Mouse (Mus musculus) heart, embryonic 11.5 days (tissue): ENCODE data around the gene Smim12. TPM values are rescaled to one million over a fixed set of nuclear protein-coding genes. Genes with fewer than 3 reads are reported as not detected.
A peak's percentile ranks its signal among the peaks of the same experiment; 100 is the strongest.

Experiments
- ATAC-seq: fragments of 200-750 bp; cut with Nextera tagmentation; replicated peaks from 2 replicates; pipeline ENCODE4 v1.8.0; 2017; ENCODE audit warnings: moderate library complexity; ENCODE audit not compliant: insufficient number of reproducible peaks, low FRiP score, low TSS enrichment
- H3K27ac ChIP-seq: fragments of 300-500 bp; sonication (generic); 2 replicates; pipeline ENCODE4 v1.5.1; 2014; ENCODE audit warnings: mild to moderate bottlenecking, low read depth, low read length
- H3K27me3 ChIP-seq: fragments of 300-500 bp; sonication (generic); 2 replicates; pipeline ENCODE4 v1.6.1; 2014; ENCODE audit warnings: mild to moderate bottlenecking, low read length, mixed read lengths; ENCODE audit not compliant: control insufficient read depth, insufficient read depth
- H3K36me3 ChIP-seq: fragments of 300-500 bp; sonication (generic); 2 replicates; pipeline ENCODE4 v1.6.1; 2014; ENCODE audit warnings: mild to moderate bottlenecking, low read length, moderate library complexity, mixed read lengths; ENCODE audit not compliant: control insufficient read depth, insufficient read depth
- H3K4me1 ChIP-seq: fragments of 300-500 bp; sonication (generic); 2 replicates; pipeline ENCODE4 v1.6.1; 2014; ENCODE audit warnings: low read length; ENCODE audit not compliant: control insufficient read depth, insufficient read depth
- H3K4me2 ChIP-seq: fragments of 300-500 bp; sonication (generic); 2 replicates; pipeline ENCODE4 v1.6.1; 2014; ENCODE audit warnings: mild to moderate bottlenecking, moderate library complexity
- H3K4me3 ChIP-seq: fragments of 300-500 bp; sonication (generic); 2 replicates; pipeline ENCODE4 v1.5.1; 2014; ENCODE audit warnings: low read depth, low read length
- H3K9ac ChIP-seq: fragments of 300-500 bp; sonication (generic); 2 replicates; pipeline ENCODE4 v1.6.1; 2014; ENCODE audit warnings: mild to moderate bottlenecking, low read depth, low read length, moderate library complexity
- H3K9me3 ChIP-seq: fragments of 300-500 bp; sonication (generic); replicated peaks from 2 replicates; pipeline ENCODE4 v1.6.1; 2016; ENCODE audit warnings: low read length; ENCODE audit not compliant: control insufficient read depth
- WGBS: fragments of 180-500 bp; shearing (Covaris S2); extraction: QIAGEN DNeasy Blood & Tissue Kit; methylation state at CpG from one replicate; pipeline ENCODE4 v1.1.7; 2014; ENCODE audit not compliant: insufficient replicate concordance; 5-methylcytosine and 5-hydroxymethylcytosine counted together
- polyA plus RNA-seq: library from polyadenylated mRNA; unstranded; fragments of >200 nt; fragmentation: Nextera tagmentation; extraction: Ambion mirVana; gene quantifications from 2 replicates; pipeline ENCODE4 v1.2.1, GENCODE M21; 2014

The Smim12 gene
- polyA plus RNA-seq, 1 experiment from 2014 or later, result 62.2 TPM

- WGBS, result under 1% methylated on average over 23 of the region's 26 CpGs
These were observed 369 bp downstream of the Smim12 start for GRCm38 (mm10) chr4:127243953-127244352.

GRCm38 (mm10) chr4:127249701-127250349 is 6.2 kb downstream of the Smim12 start:
- WGBS, result under 1% methylated on average over 5 of the region's 5 CpGs
- Histone ChIP-seq H3K4me1 (peaks cover 4% of the 10 kb centered on the region), H3K27ac (no peak overlapping the region), H3K36me3 (no peaks in the 10 kb centered on the region), H3K4me3 (no peak overlapping the region), H3K4me2 (no peak overlapping the region), H3K27me3 (no peaks in the 10 kb centered on the region), H3K9me3 (no peaks in the 10 kb centered on the region), H3K9ac (no peak overlapping the region)
- ATAC-seq, result peak; percentile 71

More at GRCm38 (mm10) chr4:127243953-127244352, 369 bp downstream of the Smim12 start:
- peak overlapping the region; percentile 96 for H3K9ac ChIP-seq
- peaks cover 8% of the 10 kb centered on the region for H3K4me1 ChIP-seq
- peak overlapping the region; percentile 96 for H3K4me3 ChIP-seq
- no peaks in the 10 kb centered on the region for H3K27me3 ChIP-seq
- no peak overlapping the region for H3K27ac ChIP-seq
- ATAC-seq, result peak; percentile 73
- H3K9me3 ChIP-seq, result no peaks in the 10 kb centered on the region
- no peaks in the 10 kb centered on the region for H3K36me3 ChIP-seq
- H3K4me2 ChIP-seq, result peak overlapping the region; percentile 94

GRCm38 (mm10) chr4:127251963-127252585 is 8.5 kb downstream of the Smim12 start:
- Histone ChIP-seq H3K9me3 (no peaks in the 10 kb centered on the region), H3K4me3 (no peak overlapping the region), H3K36me3 (no peaks in the 10 kb centered on the region), H3K4me2 (peak overlapping the region; percentile 48), H3K27ac (no peak overlapping the region), H3K4me1 (peaks cover 3% of the 10 kb centered on the region; the same call in 1 of the 2 replicates), H3K27me3 (no peaks in the 10 kb centered on the region), H3K9ac (no peak overlapping the region)
- peak; percentile 45; the same call in 1 of the 2 replicates for ATAC-seq
- 45% methylated on average over 22 of the region's 22 CpGs for WGBS

DNA sequence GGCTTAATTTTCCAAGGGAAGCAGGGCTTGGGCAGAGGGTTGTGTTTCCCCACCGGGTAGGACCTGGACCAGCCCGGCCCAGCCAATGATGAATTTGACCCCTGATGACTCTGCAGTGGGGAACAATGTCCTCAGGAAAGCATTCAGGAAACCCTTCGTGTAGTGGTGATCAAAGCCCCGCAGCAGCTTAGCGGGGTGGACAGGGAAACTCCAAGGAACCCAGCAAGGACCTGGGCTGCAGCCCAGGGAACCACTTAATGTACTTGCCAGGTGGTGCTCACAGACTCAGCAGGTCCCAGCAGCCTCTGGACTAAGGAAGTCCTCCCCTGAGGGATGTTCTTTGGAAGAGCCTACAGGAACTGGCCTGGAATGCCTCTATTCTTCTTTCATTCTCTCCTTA is 13.2 kb downstream of the Smim12 start:
- Histone ChIP-seq H3K27ac (no peak overlapping the region), H3K9me3 (no peaks in the 10 kb centered on the region), H3K36me3 (no peaks in the 10 kb centered on the region), H3K27me3 (no peaks in the 10 kb centered on the region), H3K9ac (no peak overlapping the region), H3K4me3 (no peak overlapping the region), H3K4me2 (no peak overlapping the region), H3K4me1 (peaks cover 12% of the 10 kb centered on the region)
- 48% methylated on average over 5 of the region's 5 CpGs for WGBS
- no peak for ATAC-seq

DNA sequence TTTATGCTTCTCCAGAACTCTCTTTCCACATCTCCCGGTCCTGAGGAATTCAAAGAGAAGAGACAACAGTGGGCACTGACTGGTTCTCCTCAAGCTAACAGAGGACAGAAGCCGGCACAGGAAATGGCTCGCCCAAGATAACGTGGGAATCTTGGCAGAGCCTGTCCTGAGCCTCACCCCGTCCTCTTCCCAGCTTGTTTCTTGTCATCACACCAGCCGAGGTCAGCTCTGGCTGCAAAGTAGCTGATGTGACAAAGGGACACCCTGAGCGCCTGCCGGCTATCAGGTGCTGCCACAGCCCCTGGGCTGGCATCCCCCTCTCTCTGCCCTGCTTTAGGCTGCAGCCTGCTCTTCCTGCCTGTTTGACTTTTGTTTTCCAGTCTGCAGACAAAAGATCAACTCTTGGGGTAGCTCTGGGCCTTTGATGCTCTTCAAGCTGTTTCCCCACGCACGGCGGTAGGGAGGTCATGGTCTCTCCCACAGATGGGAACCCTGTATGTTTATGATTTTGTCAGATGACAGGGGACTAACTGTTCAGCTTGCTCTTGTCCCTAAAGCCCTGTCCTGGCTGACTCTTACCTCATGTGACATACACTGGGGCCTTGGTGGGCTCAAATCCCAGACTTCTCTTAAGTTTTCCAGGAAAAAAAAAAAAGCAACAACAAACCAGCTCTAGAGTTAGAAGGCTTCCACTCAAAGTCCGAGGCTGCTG is 14.8 kb downstream of the Smim12 start:
- H3K27me3 ChIP-seq, result no peaks in the 10 kb centered on the region
- peak; percentile 33; the same call in 1 of the 2 replicates for ATAC-seq
- H3K9me3 ChIP-seq, result no peaks in the 10 kb centered on the region
- H3K4me3 ChIP-seq, result no peak overlapping the region
- H3K27ac ChIP-seq, result peak overlapping the region; percentile 54
- H3K4me1 ChIP-seq, result peaks cover 13% of the 10 kb centered on the region
- H3K4me2 ChIP-seq, result peak overlapping the region; percentile 20
- H3K36me3 ChIP-seq, result no peaks in the 10 kb centered on the region
- 17% methylated on average over 12 of the region's 12 CpGs for WGBS
- H3K9ac ChIP-seq, result no peak overlapping the region

- no peak overlapping the region for H3K4me2 ChIP-seq
- WGBS, result 72% methylated on average over 14 of the region's 14 CpGs
- no peak overlapping the region for H3K27ac ChIP-seq
- no peaks in the 10 kb centered on the region for H3K27me3 ChIP-seq
- H3K4me3 ChIP-seq, result no peak overlapping the region
- no peak for ATAC-seq
- H3K36me3 ChIP-seq, result no peaks in the 10 kb centered on the region
- no peak overlapping the region for H3K9ac ChIP-seq
- H3K9me3 ChIP-seq, result no peaks in the 10 kb centered on the region
- peaks cover 15% of the 10 kb centered on the region for H3K4me1 ChIP-seq
These were observed 18.0 kb downstream of the Smim12 start for GRCm38 (mm10) chr4:127261601-127262000.

DNA sequence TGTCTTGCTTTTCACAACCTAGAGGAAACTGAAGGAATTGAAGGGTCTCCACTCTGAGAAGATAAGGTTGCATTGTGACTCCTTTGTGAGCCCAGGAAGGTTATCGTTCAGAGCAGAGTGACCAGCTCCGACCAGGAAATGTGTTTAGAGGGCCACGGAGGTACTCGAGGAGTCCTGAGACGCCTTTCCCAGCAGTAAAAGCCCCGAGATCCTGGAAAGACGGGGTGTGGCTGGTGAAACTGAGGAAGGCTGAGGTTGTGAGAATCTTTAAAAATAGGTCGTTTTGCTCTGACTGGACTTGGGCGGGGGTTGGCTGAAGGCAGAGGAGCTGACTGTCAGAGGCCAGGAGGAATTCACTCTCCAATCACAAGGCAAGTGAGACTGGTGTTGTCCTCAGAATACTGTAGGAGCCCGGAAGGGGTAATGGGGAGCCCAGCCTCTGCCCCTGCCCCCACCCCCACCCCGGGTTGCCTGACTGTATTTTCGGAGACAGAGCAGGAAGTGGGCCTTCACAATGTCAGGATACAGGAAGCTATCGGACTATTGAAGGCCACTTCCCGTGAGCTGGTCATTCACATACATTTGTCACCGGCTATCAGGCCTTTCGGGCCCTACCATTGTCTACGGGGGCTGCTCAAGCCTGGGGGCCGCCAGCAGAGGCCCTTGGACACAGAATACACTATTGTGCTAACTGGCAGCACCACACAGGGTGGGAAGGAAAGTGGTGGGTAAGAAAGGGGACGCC is 20.0 kb downstream of the Smim12 start:
- H3K4me1 ChIP-seq, result peaks cover 7% of the 10 kb centered on the region
- no peaks in the 10 kb centered on the region for H3K27me3 ChIP-seq
- H3K9me3 ChIP-seq, result no peaks in the 10 kb centered on the region
- H3K36me3 ChIP-seq, result no peaks in the 10 kb centered on the region
- H3K27ac ChIP-seq, result peak overlapping the region; percentile 77
- peak; percentile 77 for ATAC-seq
- 42% methylated on average over 19 of the region's 19 CpGs for WGBS
- H3K9ac ChIP-seq, result no peak overlapping the region
- H3K4me3 ChIP-seq, result no peak overlapping the region
- H3K4me2 ChIP-seq, result no peak overlapping the region; the same call in 1 of the 2 replicates

DNA sequence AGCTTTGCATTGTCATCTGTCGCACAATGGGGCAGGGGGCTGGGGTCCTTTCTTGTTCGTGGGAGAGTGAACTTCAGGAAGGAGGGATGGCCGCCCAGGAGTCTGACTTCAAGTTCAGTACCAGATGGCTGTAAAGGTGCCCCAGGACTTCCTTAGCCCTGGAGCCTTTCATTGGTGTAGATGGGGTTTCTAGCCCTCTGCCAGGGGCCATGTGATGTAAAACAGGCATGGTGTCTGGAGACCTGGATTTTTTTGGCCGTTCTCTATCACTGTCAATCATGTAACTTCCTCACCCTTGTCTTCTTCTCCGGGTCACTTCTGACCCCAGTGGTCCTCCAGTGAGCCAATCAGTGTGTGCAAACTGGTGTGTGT is 20.6 kb downstream of the Smim12 start:
- H3K9ac ChIP-seq, result no peak overlapping the region
- H3K27me3 ChIP-seq, result no peaks in the 10 kb centered on the region
- H3K4me1 ChIP-seq, result peaks cover 7% of the 10 kb centered on the region; the same call in 1 of the 2 replicates
- peak; percentile 56 for ATAC-seq
- no peaks in the 10 kb centered on the region for H3K36me3 ChIP-seq
- peak overlapping the region; percentile 77 for H3K27ac ChIP-seq
- no peak overlapping the region for H3K4me3 ChIP-seq
- H3K4me2 ChIP-seq, result no peak overlapping the region; the same call in 1 of the 2 replicates
- no peaks in the 10 kb centered on the region for H3K9me3 ChIP-seq
- WGBS, result 37% methylated on average over 5 of the region's 5 CpGs
